Mouse (Mus musculus): Measurements from ENCODE around the gene Slc22a21. TPM values are rescaled to one million over a fixed set of nuclear protein-coding genes. Genes with fewer than 3 reads are reported as not detected.
"Not testable (repeated sequence)": the region's sequence is repeated elsewhere in the genome, so short reads cannot be mapped to it uniquely, and the experiment has no call there.

Gene Slc22a21
- total RNA-seq, 1 experiment from 2014 or later: 8.2 TPM

GRCm38 (mm10) chr11:54004734-54005133, 24.6 kb upstream of the Slc22a21 start:
- no peak for ATAC-seq (replicated peaks in 1 of 2; ENCODE audit: insufficient read depth in 1 of 2, low FRiP score in 2 of 2, low TSS enrichment in 1 of 2, low read depth in 1 of 2, poor library complexity in 2 of 2, severe bottlenecking in 2 of 2)

GRCm38 (mm10) chr11:54004221-54004620, 24.1 kb upstream of the Slc22a21 start:
- ATAC-seq (replicated peaks in 1 of 2; ENCODE audit: insufficient read depth in 1 of 2, low FRiP score in 2 of 2, low TSS enrichment in 1 of 2, low read depth in 1 of 2, poor library complexity in 2 of 2, severe bottlenecking in 2 of 2): no peak

GRCm38 (mm10) chr11:54002761-54003717, 22.9 kb upstream of the Slc22a21 start:
- ATAC-seq (replicated peaks in 1 of 2; ENCODE audit: insufficient read depth in 1 of 2, low FRiP score in 2 of 2, low TSS enrichment in 1 of 2, low read depth in 1 of 2, poor library complexity in 2 of 2, severe bottlenecking in 2 of 2): peak; percentile 52 to 57; a peak in 1 of 4 replicates

GRCm38 (mm10) chr11:54002147-54002760, 22.1 kb upstream of the Slc22a21 start:
- peak; percentile 50 to 67; a peak in 3 of 4 replicates for ATAC-seq (replicated peaks in 1 of 2; ENCODE audit: insufficient read depth in 1 of 2, low FRiP score in 2 of 2, low TSS enrichment in 1 of 2, low read depth in 1 of 2, poor library complexity in 2 of 2, severe bottlenecking in 2 of 2)

GRCm38 (mm10) chr11:53997661-53998060, 17.5 kb upstream of the Slc22a21 start:
- ATAC-seq (replicated peaks in 1 of 2; ENCODE audit: insufficient read depth in 1 of 2, low FRiP score in 2 of 2, low TSS enrichment in 1 of 2, low read depth in 1 of 2, poor library complexity in 2 of 2, severe bottlenecking in 2 of 2): no peak

- no peak for ATAC-seq (replicated peaks in 1 of 2; ENCODE audit: insufficient read depth in 1 of 2, low FRiP score in 2 of 2, low TSS enrichment in 1 of 2, low read depth in 1 of 2, poor library complexity in 2 of 2, severe bottlenecking in 2 of 2)
Measured at GRCm38 (mm10) chr11:53992264-53992663, 12.1 kb upstream of the Slc22a21 start.

- no peak for ATAC-seq (replicated peaks in 1 of 2; ENCODE audit: insufficient read depth in 1 of 2, low FRiP score in 2 of 2, low TSS enrichment in 1 of 2, low read depth in 1 of 2, poor library complexity in 2 of 2, severe bottlenecking in 2 of 2)
Measured at GRCm38 (mm10) chr11:53989232-53989631, 9.1 kb upstream of the Slc22a21 start.

- no peak for ATAC-seq (replicated peaks in 1 of 2; ENCODE audit: insufficient read depth in 1 of 2, low FRiP score in 2 of 2, low TSS enrichment in 1 of 2, low read depth in 1 of 2, poor library complexity in 2 of 2, severe bottlenecking in 2 of 2)
Measured at GRCm38 (mm10) chr11:53988081-53988480, 7.9 kb upstream of the Slc22a21 start.

GRCm38 (mm10) chr11:53981396-53981795, 1.3 kb upstream of the Slc22a21 start:
- no peak for ATAC-seq (replicated peaks in 1 of 2; ENCODE audit: insufficient read depth in 1 of 2, low FRiP score in 2 of 2, low TSS enrichment in 1 of 2, low read depth in 1 of 2, poor library complexity in 2 of 2, severe bottlenecking in 2 of 2)

- peak in 1 of 2 experiments; percentile 26; a peak in 1 of 4 replicates for ATAC-seq (replicated peaks in 1 of 2; ENCODE audit: insufficient read depth in 1 of 2, low FRiP score in 2 of 2, low TSS enrichment in 1 of 2, low read depth in 1 of 2, poor library complexity in 2 of 2, severe bottlenecking in 2 of 2)
Measured at GRCm38 (mm10) chr11:53979456-53979787, 710 bp downstream of the Slc22a21 start.

GRCm38 (mm10) chr11:53977672-53978071, 2.5 kb downstream of the Slc22a21 start:
- ATAC-seq (replicated peaks in 1 of 2; ENCODE audit: insufficient read depth in 1 of 2, low FRiP score in 2 of 2, low TSS enrichment in 1 of 2, low read depth in 1 of 2, poor library complexity in 2 of 2, severe bottlenecking in 2 of 2): no peak

- no peak for ATAC-seq (replicated peaks in 1 of 2; ENCODE audit: insufficient read depth in 1 of 2, low FRiP score in 2 of 2, low TSS enrichment in 1 of 2, low read depth in 1 of 2, poor library complexity in 2 of 2, severe bottlenecking in 2 of 2)
Measured at GRCm38 (mm10) chr11:53975559-53975958, 4.6 kb downstream of the Slc22a21 start.

GRCm38 (mm10) chr11:53958984-53959383, 21.1 kb downstream of the Slc22a21 start:
- ATAC-seq (replicated peaks in 1 of 2; ENCODE audit: insufficient read depth in 1 of 2, low FRiP score in 2 of 2, low TSS enrichment in 1 of 2, low read depth in 1 of 2, poor library complexity in 2 of 2, severe bottlenecking in 2 of 2): no peak

GRCm38 (mm10) chr11:53958176-53958575, 22.0 kb downstream of the Slc22a21 start:
- peak; percentile 25 to 36; a peak in 1 of 4 replicates for ATAC-seq (replicated peaks in 1 of 2; ENCODE audit: insufficient read depth in 1 of 2, low FRiP score in 2 of 2, low TSS enrichment in 1 of 2, low read depth in 1 of 2, poor library complexity in 2 of 2, severe bottlenecking in 2 of 2)

GRCm38 (mm10) chr11:53956636-53957035, 23.5 kb downstream of the Slc22a21 start:
- ATAC-seq (replicated peaks in 1 of 2; ENCODE audit: insufficient read depth in 1 of 2, low FRiP score in 2 of 2, low TSS enrichment in 1 of 2, low read depth in 1 of 2, poor library complexity in 2 of 2, severe bottlenecking in 2 of 2): no peak

- no peak for ATAC-seq (replicated peaks in 1 of 2; ENCODE audit: insufficient read depth in 1 of 2, low FRiP score in 2 of 2, low TSS enrichment in 1 of 2, low read depth in 1 of 2, poor library complexity in 2 of 2, severe bottlenecking in 2 of 2)
Measured at GRCm38 (mm10) chr11:53954653-53955052, 25.5 kb downstream of the Slc22a21 start.

GRCm38 (mm10) chr11:53950133-53950532, 30.0 kb downstream of the Slc22a21 start:
- not testable (repeated sequence) for ATAC-seq (replicated peaks in 1 of 2; ENCODE audit: insufficient read depth in 1 of 2, low FRiP score in 2 of 2, low TSS enrichment in 1 of 2, low read depth in 1 of 2, poor library complexity in 2 of 2, severe bottlenecking in 2 of 2)

GRCm38 (mm10) chr11:53931944-53932318, 48.2 kb downstream of the Slc22a21 start:
- ATAC-seq (replicated peaks in 1 of 2; ENCODE audit: insufficient read depth in 1 of 2, low FRiP score in 2 of 2, low TSS enrichment in 1 of 2, low read depth in 1 of 2, poor library complexity in 2 of 2, severe bottlenecking in 2 of 2): not testable (repeated sequence)
